Mouse (Mus musculus) C2C12 (cell line): ENCODE measurements around the gene Iars2.

Source experiments
- CEBPB ChIP-seq: IDR thresholded peaks from one replicate; pipeline ENCODE4 v1.6.1; 2011; ENCODE audit warnings: low read depth, mild to moderate bottlenecking, control low read depth, moderate library complexity
- CTCF ChIP-seq: IDR thresholded peaks from one replicate; pipeline ENCODE4 v1.5.1; 2011; ENCODE audit not compliant: control insufficient read depth, insufficient read depth, insufficient read length

DNA sequence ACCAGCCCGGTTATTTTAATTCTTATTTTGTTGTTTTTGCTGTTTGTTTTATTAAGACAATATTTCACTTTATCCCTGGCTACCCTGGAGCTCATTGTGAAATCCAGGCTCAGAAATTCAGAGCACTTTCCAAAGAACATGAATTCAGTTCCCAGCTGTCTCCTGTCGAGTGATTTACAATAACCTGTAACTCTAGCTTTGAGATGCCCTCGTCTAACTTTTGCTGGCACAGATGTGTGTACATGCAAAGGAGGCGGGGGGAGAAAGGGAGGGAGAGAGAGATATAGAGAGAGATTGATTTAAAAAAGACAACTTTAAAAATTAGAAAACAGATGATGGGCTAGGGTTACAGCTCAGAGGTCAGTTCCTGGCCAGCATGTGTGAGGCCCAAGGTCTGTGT, 25.5 kb upstream of the Iars2 start:
- TF ChIP-seq CTCF (no peak), CEBPB (no peak)
